Mouse (Mus musculus): ENCODE measurements at regions not wholly inside any gene's neighbourhood (a gene's known extent, or its start where the extent isn't known, plus 50 kb on each side); places are given as distances from the start of the nearest gene placed in this dataset.

DNA sequence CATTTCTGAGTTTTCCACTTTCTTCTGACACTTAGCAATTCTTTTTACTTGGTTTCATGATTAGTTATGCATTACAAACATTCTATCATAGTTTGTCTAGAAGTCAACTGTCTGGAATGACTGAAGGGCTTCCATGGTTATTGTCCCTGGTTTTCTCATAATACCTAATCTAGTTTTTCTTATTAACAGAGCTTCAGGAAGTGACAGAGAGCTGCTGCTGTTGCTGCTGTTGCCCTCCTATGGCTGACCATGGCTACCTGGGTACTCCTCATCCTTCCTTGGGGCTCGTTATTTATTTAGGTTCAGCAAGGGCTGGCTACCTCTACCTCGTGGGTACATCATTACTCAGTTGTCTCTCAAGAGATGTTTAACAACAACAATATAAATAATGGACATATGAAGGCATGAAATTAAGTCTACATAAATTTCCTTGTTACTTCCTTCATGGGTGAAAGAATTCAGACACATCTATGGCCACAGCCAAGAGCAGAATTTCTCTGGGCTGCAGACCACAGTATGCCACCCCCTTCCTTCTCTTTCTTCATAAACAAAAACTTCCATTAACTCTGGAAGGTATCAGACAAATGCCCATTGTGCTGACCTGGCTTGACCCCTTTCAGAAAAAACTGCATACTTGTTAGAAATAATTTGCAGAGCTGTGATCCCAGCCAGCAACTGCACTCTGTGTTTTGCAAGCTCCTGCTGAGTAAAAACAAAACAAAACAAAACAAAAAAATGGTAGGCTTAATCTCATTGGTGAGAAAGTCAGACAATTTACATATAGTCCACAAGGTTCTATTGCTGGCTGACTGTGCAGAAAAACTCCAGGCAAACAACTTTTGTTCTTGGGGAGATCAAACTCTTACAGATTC is 103.6 kb upstream of the Lgalsl start:
- Histone ChIP-seq H3K4me1 (peaks cover 10% of the 10 kb centered on the region), H3K4me3 (no peak overlapping the region), H3K36me3 (no peaks in the 10 kb centered on the region), H3K27ac (no peak overlapping the region), H3K9me3 (replicated peaks) (no peaks in the 10 kb centered on the region), H3K27me3 (ENCODE audit: low read depth, poor library complexity, severe bottlenecking) (no peaks in the 10 kb centered on the region)
- 61% methylated on average over 2 of the region's 2 CpGs for WGBS
- DNase-seq (ENCODE audit: low spot score): peak; percentile 24

GRCm38 (mm10) chr11:20935063-20935370 is 104.2 kb upstream of the Lgalsl start:
- Histone ChIP-seq H3K36me3 (no peaks in the 10 kb centered on the region), H3K4me3 (no peak overlapping the region), H3K27ac (no peak overlapping the region), H3K27me3 (ENCODE audit: low read depth, poor library complexity, severe bottlenecking) (no peaks in the 10 kb centered on the region), H3K4me1 (peaks cover 10% of the 10 kb centered on the region), H3K9me3 (replicated peaks) (no peaks in the 10 kb centered on the region)
- no peak for DNase-seq (ENCODE audit: low spot score)

GRCm38 (mm10) chr11:20935910-20936309 is 105.1 kb upstream of the Lgalsl start:
- DNase-seq (ENCODE audit: low spot score): no peak
- H3K9me3 ChIP-seq (replicated peaks): no peaks in the 10 kb centered on the region
- peaks cover 10% of the 10 kb centered on the region for H3K4me1 ChIP-seq
- no peak overlapping the region for H3K27ac ChIP-seq
- 94% methylated on average over 2 of the region's 2 CpGs for WGBS
- H3K27me3 ChIP-seq (ENCODE audit: low read depth, poor library complexity, severe bottlenecking): no peaks in the 10 kb centered on the region
- no peaks in the 10 kb centered on the region for H3K36me3 ChIP-seq
- H3K4me3 ChIP-seq: no peak overlapping the region

DNA sequence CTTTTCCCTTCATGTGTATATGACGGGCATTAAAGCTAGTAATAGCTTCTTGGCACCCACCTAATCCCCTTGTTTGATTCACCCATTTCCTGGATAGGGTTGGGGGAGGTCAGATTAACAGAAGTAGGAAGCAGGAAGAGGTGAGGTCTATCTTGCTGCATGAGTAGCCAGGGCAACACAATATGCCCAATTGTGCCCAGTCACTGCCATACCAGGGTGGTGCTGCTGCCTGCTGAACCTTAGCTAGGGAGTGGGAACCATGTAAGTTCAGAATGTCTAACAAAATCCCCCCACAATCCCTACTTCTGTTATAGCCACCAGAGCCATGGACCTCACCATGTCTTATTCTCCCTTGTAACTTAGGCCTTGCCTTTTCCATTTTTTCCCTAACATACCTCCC is 106.1 kb upstream of the Lgalsl start:
- H3K27ac ChIP-seq: no peak overlapping the region
- H3K9me3 ChIP-seq (replicated peaks): no peaks in the 10 kb centered on the region
- peak; percentile 8 for DNase-seq (ENCODE audit: low spot score)
- H3K36me3 ChIP-seq: no peaks in the 10 kb centered on the region
- no peak overlapping the region for H3K4me3 ChIP-seq
- 88% methylated on average over 1 of the region's 1 CpGs for WGBS
- H3K27me3 ChIP-seq (ENCODE audit: low read depth, poor library complexity, severe bottlenecking): no peaks in the 10 kb centered on the region
- peaks cover 10% of the 10 kb centered on the region for H3K4me1 ChIP-seq

DNA sequence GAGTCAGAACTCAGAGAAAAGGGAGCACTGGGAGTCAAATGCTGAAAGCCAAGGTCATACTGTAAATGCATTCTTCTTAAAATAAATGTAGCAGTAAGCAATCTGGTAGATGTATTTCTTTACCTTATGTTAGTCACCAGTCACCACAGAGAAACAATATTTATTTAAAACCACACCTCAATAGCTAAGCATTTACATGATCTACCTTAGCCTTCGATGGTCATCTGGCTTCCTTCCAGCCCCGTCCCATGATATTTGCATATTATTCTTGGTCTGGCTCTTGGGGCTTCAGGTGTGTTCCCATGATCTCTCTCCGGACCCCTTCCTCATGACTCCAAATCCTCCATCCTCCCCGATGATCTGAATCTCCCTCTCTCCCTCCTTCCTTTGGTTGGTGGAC is 107.1 kb upstream of the Lgalsl start:
- no peak overlapping the region for H3K27ac ChIP-seq
- 94% methylated on average over 4 of the region's 4 CpGs for WGBS
- H3K4me3 ChIP-seq: no peak overlapping the region
- no peaks in the 10 kb centered on the region for H3K27me3 ChIP-seq (ENCODE audit: low read depth, poor library complexity, severe bottlenecking)
- DNase-seq (ENCODE audit: low spot score): no peak
- H3K36me3 ChIP-seq: no peaks in the 10 kb centered on the region
- H3K4me1 ChIP-seq: peaks cover 10% of the 10 kb centered on the region
- no peaks in the 10 kb centered on the region for H3K9me3 ChIP-seq (replicated peaks)

DNA sequence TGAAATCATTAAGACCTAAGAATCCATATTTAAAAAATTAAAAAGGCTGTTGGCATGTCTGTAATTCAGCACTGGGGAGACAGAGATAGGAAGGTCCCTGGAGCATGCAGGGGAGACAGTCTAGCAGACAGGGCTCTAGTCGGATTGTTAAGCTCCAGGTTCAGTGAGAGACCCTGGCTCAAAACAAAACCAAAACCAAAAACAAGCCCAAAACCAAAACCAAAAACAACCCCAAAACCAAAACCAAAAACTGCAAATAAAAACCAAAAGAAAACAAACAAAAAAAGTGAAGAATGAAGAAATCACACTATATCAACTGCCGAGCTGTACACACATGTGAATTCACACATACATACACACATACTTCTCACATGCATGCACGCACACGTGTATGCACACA is 108.8 kb upstream of the Lgalsl start:
- Histone ChIP-seq H3K4me1 (peaks cover 8% of the 10 kb centered on the region), H3K4me3 (no peak overlapping the region), H3K36me3 (no peaks in the 10 kb centered on the region), H3K9me3 (replicated peaks) (no peaks in the 10 kb centered on the region), H3K27me3 (ENCODE audit: low read depth, poor library complexity, severe bottlenecking) (no peaks in the 10 kb centered on the region), H3K27ac (no peak overlapping the region)
- DNase-seq (ENCODE audit: low spot score): no peak
- WGBS: 89% methylated on average over 4 of the region's 4 CpGs

DNA sequence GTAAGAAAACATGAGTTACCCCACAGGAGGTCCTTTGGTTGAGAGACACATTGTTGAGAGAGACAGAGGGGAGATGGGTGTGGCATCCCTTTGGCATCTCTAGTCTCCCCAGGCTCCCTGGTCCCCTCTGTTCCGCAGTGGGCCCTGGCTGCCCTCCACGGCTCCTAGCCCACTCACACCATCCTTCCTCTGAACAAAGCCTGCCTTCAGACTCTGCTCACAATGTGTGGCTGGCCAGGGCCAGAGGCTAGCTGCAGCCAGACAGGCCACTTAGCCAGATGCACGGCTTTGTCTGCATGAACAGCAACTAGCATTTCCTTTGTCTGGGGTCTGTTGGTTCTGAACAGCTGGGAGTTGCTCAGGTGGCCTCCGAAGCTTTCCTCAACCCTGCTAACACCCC is 110.7 kb upstream of the Lgalsl start:
- DNase-seq (ENCODE audit: low spot score): no peak
- Histone ChIP-seq H3K27me3 (ENCODE audit: low read depth, poor library complexity, severe bottlenecking) (no peaks in the 10 kb centered on the region), H3K36me3 (no peaks in the 10 kb centered on the region), H3K4me1 (no peaks in the 10 kb centered on the region), H3K9me3 (replicated peaks) (no peaks in the 10 kb centered on the region), H3K4me3 (no peak overlapping the region), H3K27ac (peak overlapping the region; percentile 40; the same call in 1 of the 2 replicates)
- 79% methylated on average over 4 of the region's 4 CpGs for WGBS

- no peak for DNase-seq (ENCODE audit: low spot score)
- Histone ChIP-seq H3K4me1 (peaks cover 47% of the 10 kb centered on the region), H3K9me3 (replicated peaks) (no peaks in the 10 kb centered on the region), H3K4me3 (peak overlapping the region; percentile 8; the same call in 1 of the 2 replicates), H3K36me3 (no peaks in the 10 kb centered on the region), H3K27me3 (ENCODE audit: low read depth, poor library complexity, severe bottlenecking) (no peaks in the 10 kb centered on the region), H3K27ac (peak overlapping the region; percentile 11; the same call in 1 of the 2 replicates)
- 61% methylated on average over 8 of the region's 8 CpGs for WGBS
Observed at GRCm38 (mm10) chr11:20955561-20955960, 124.7 kb upstream of the Lgalsl start.

- no peaks in the 10 kb centered on the region for H3K9me3 ChIP-seq (replicated peaks)
- DNase-seq (ENCODE audit: low spot score): no peak
- no peak overlapping the region for H3K4me3 ChIP-seq
- H3K4me1 ChIP-seq: peaks cover 55% of the 10 kb centered on the region
- peak overlapping the region; percentile 66 for H3K27ac ChIP-seq
- no peaks in the 10 kb centered on the region for H3K36me3 ChIP-seq
- no peaks in the 10 kb centered on the region for H3K27me3 ChIP-seq (ENCODE audit: low read depth, poor library complexity, severe bottlenecking)
- 21% methylated on average over 2 of the region's 2 CpGs for WGBS
Observed at GRCm38 (mm10) chr11:20957766-20958165, 126.9 kb upstream of the Lgalsl start.

DNA sequence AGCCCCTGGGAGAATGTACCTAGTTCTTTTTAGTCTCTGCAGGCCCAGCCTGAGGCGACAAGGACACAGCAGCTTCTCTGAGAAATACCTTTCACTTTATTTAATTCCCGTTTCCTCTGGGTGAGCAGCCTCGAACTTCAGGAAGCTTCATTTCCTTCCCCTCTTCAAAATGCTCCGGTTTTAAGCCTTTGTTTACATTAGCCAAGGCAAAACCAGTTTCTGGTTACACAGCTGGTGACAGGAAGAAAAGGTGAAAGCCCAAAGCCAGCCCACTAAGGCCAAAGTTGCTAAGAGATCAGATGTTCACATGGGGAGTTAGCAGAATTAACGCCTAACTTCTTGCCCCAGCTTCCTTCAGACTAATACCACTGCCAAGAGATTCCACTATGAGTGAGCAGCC is 127.4 kb upstream of the Lgalsl start:
- 12% methylated on average over 5 of the region's 5 CpGs for WGBS
- Histone ChIP-seq H3K27ac (peak overlapping the region; percentile 66), H3K9me3 (replicated peaks) (no peaks in the 10 kb centered on the region), H3K4me1 (peaks cover 55% of the 10 kb centered on the region), H3K27me3 (ENCODE audit: low read depth, poor library complexity, severe bottlenecking) (no peaks in the 10 kb centered on the region), H3K4me3 (no peak overlapping the region), H3K36me3 (no peaks in the 10 kb centered on the region)
- DNase-seq (ENCODE audit: low spot score): no peak

- WGBS: 86% methylated on average over 2 of the region's 2 CpGs
Observed at GRCm38 (mm10) chr11:20960066-20960465, 129.2 kb upstream of the Lgalsl start.

GRCm38 (mm10) chr11:20960750-20961149 is 129.9 kb upstream of the Lgalsl start:
- Histone ChIP-seq H3K27me3 (ENCODE audit: low read depth, poor library complexity, severe bottlenecking) (no peaks in the 10 kb centered on the region), H3K9me3 (replicated peaks) (0 out of 2 replicates have a peak, but pooled peaks cover 3% of the 10 kb centered on the region), H3K27ac (no peak overlapping the region), H3K36me3 (no peaks in the 10 kb centered on the region), H3K4me1 (peaks cover 41% of the 10 kb centered on the region), H3K4me3 (no peak overlapping the region)
- DNase-seq (ENCODE audit: low spot score): no peak
- WGBS: 55% methylated on average over 5 of the region's 5 CpGs

More at GRCm38 (mm10) chr11:20960066-20960465, 129.2 kb upstream of the Lgalsl start:
- H3K4me1 ChIP-seq: peaks cover 48% of the 10 kb centered on the region
- no peak for DNase-seq (ENCODE audit: low spot score)
- H3K9me3 ChIP-seq (replicated peaks): 0 out of 2 replicates have a peak, but pooled peaks cover 3% of the 10 kb centered on the region
- no peaks in the 10 kb centered on the region for H3K36me3 ChIP-seq
- H3K27ac ChIP-seq: no peak overlapping the region
- H3K4me3 ChIP-seq: no peak overlapping the region
- H3K27me3 ChIP-seq (ENCODE audit: low read depth, poor library complexity, severe bottlenecking): no peaks in the 10 kb centered on the region

DNA sequence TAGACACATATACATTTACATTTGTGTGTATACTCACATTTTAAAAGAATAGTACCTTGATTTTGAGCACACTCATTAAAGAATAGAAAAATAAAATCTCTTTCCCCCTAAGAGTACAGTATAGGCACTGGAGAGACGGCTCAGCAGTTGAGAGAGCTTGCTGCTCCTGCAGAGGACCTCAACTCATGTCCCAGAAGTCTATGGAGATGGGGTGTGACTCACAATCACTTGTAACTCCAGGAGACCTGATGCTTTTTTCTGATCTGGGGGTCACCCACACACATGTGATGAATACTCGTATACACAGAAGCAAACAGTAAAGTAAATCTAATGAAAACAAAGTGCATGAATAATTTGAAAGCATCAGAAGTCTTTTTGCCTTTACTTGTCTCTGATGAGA is 129.5 kb upstream of the Peli1 start:
- 92% methylated on average over 2 of the region's 2 CpGs for WGBS
- H3K4me1 ChIP-seq: peaks cover 32% of the 10 kb centered on the region

More for the DNA sequence above, 129.5 kb upstream of the Peli1 start:
- H3K27ac ChIP-seq: no peak overlapping the region
- 0 out of 2 replicates have a peak, but pooled peaks cover 3% of the 10 kb centered on the region for H3K9me3 ChIP-seq (replicated peaks)
- H3K27me3 ChIP-seq (ENCODE audit: low read depth, poor library complexity, severe bottlenecking): no peaks in the 10 kb centered on the region
- no peak overlapping the region for H3K4me3 ChIP-seq
- no peak for DNase-seq (ENCODE audit: low spot score)
- no peaks in the 10 kb centered on the region for H3K36me3 ChIP-seq

All from limb, embryonic 10.5 days (tissue).